Mouse (Mus musculus): ENCODE data around the gene Exosc5. TPM values are rescaled to one million over a fixed set of nuclear protein-coding genes. Genes with fewer than 3 reads are reported as not detected.

The Exosc5 gene
- polyA plus RNA-seq, 1 experiment from 2014 or later: 78.7 TPM

DNA sequence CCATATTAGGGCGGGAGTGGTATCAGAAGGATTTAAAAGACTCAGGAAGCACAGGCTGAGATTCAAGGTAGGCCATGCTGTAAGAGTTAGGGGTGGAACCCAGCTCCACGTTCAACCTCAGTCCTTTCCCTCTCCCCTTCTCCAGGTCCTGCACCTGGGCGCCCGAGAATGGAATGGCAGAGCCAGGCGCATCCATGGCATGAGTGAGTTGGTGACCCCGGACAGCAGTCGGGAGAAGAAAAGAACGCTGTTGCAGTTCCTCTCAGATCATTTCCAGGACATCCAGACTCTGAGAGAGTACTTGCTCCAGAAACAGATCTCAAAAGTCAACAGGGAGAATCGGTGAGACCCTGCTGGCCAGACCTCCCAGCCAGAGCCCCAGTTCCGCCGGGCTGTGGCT lies 38.2 kb upstream of the Exosc5 start:
- Histone ChIP-seq H3K9ac (no peak overlapping the region), H3K4me1 (peaks cover 4% of the 10 kb centered on the region), H3K36me3 (peaks cover 4% of the 10 kb centered on the region; the same call in 1 of the 2 replicates), H3K27me3 (no peaks in the 10 kb centered on the region), H3K27ac (no peak overlapping the region), H3K4me3 (no peak overlapping the region), H3K9me3 (no peaks in the 10 kb centered on the region), H3K4me2 (no peak overlapping the region)
- no peak for ATAC-seq (ENCODE audit: borderline replicate concordance, extremely low read depth, low FRiP score, low TSS enrichment)
- 94% methylated on average over 11 of the region's 11 CpGs for WGBS

DNA sequence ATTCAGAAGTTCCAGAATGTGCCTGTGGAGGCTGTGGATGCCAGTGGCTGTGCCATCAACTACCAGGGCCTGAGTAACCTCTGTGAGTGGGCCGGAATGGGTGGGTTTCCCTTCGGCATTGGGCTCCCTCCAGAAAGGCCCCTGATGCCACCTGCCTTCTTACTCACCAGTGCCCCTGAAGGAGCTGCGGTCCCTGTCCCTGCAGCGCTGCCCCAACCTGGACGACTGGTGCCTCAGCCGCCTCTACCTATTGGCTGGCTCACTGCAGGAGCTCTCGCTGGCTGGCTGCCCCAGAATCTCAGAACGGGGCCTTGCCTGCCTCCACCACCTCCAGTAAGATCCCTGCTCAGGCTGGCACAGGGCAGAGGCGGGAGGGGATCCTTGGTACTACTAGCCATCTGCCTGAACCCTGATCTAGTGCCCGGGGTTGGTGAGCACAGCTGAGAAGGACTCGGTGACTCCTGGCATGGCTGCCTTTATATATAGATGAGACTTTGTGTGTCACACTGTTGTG lies 35.0 kb upstream of the Exosc5 start:
- 89% methylated on average over 11 of the region's 11 CpGs for WGBS
- H3K27me3 ChIP-seq: no peaks in the 10 kb centered on the region
- H3K9ac ChIP-seq: no peak overlapping the region
- H3K27ac ChIP-seq: no peak overlapping the region
- H3K4me2 ChIP-seq: no peak overlapping the region
- H3K4me1 ChIP-seq: peaks cover 29% of the 10 kb centered on the region
- H3K9me3 ChIP-seq: no peaks in the 10 kb centered on the region
- peaks cover 4% of the 10 kb centered on the region; the same call in 1 of the 2 replicates for H3K36me3 ChIP-seq
- ATAC-seq (ENCODE audit: borderline replicate concordance, extremely low read depth, low FRiP score, low TSS enrichment): no peak
- no peak overlapping the region for H3K4me3 ChIP-seq

DNA sequence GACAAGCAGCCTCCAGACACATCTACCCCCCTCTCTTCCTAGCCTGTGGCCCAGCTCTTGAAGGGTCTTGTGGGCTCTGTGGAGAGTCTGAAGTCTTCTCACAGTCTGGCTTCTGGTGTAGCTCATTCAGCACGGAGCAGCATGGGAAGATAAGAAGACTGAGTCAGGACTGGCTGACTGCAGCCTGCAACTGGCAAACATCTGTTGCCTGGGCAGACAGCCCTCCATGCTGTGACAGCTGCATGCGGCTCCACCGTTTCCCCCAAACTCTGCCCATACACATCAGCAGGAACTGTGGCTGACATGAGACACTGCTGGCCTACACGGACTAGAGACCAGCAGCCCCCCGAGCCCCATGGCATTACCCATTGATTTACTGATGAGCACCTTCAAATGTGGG lies 34.1 kb upstream of the Exosc5 start:
- Histone ChIP-seq H3K27me3 (no peaks in the 10 kb centered on the region), H3K4me3 (no peak overlapping the region), H3K36me3 (peaks cover 4% of the 10 kb centered on the region; the same call in 1 of the 2 replicates), H3K9me3 (no peaks in the 10 kb centered on the region), H3K4me1 (peaks cover 28% of the 10 kb centered on the region), H3K9ac (no peak overlapping the region), H3K27ac (0 out of 2 replicates have a peak overlapping the region, but pooled peaks have one; percentile 43), H3K4me2 (no peak overlapping the region)
- WGBS: 63% methylated on average over 5 of the region's 5 CpGs
- no peak; the same call in 1 of the 2 replicates for ATAC-seq (ENCODE audit: borderline replicate concordance, extremely low read depth, low FRiP score, low TSS enrichment)

DNA sequence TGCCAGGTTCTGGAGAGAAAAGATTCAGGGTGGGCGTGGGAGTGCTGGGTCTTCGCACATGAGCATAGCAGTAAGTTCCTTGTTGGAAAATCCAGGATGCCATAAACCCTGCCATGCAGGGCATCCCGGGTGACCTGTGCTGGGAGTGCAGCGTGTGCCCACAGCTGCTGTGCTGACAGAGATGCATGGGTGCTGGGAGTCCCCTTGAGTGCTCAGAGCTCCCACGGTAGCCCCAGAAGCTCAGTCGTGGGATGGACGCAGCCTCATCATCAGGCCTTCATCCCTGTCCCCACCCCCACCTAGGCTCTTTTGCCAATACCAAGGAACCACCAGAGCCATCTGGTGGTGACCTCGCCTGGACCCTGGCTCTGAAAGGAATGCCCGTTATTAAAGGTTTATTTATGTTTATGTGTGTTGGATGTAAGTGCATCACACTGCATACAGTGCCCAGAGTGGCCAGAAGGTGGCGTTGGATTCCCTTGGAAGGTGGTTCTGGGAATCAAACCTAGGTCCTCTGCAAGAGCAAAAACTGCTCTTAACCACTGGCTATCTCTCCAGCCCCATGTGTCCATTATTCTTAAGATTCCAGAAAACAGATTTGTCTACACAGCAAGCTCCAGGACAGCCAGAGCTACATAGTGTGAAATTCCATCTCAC lies 33.2 kb upstream of the Exosc5 start:
- Histone ChIP-seq H3K4me3 (no peak overlapping the region), H3K9ac (no peak overlapping the region), H3K36me3 (peaks cover 4% of the 10 kb centered on the region; the same call in 1 of the 2 replicates), H3K4me2 (no peak overlapping the region), H3K27ac (peak overlapping the region; percentile 74; the same call in 1 of the 2 replicates), H3K9me3 (no peaks in the 10 kb centered on the region), H3K4me1 (peaks cover 28% of the 10 kb centered on the region), H3K27me3 (no peaks in the 10 kb centered on the region)
- no peak for ATAC-seq (ENCODE audit: borderline replicate concordance, extremely low read depth, low FRiP score, low TSS enrichment)
- 75% methylated on average over 10 of the region's 10 CpGs for WGBS

DNA sequence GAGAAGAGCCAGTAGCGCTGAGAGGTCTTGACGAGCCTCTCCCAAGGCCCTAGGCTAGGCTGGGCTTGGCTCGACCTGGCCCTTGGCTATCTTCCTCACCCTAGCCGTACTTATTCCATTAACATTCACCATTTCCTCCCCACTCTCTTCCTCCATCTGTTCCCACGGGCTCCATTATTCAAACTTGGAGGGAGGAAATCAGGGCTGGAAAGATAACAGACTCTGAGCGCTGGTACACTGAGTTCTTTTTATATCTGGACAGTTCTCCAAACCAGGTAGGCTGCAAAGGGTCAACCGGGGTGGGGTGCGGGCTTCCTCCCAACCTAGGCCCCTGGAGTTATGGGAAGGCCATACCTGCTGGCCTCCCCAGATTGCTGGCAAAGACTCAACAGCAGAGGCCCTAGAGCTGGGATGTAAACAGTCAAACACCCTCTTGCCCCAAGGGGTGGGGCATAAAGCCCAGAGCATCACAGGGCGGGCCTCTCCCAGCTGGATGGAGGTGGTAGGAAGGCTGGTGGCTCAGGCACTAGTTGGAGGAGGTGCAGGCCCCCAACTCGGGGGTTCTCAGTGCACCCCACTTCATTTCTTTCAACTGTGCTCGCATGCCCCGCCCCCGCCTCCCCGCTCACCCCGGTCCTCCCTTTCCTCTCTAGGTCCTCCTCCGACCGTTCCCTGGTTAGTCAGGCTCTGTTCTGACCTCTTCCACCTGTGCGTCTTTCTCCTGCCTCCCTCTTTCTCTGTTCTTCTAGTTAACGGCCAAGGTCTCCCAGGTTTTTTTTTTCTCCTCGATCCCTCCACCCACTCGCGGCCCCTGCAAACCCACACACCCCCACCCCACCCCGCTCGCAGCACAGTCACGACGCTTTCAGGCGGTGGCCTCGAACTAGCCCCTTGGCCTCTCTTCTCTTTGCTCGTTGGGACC lies 32.2 kb upstream of the Exosc5 start, which contains the start of gene B3gnt8:
Gene B3gnt8, plus strand, starts transcription at position 146 of the 922 bp plus-strand sequence.
- Histone ChIP-seq H3K27me3 (no peaks in the 10 kb centered on the region), H3K4me1 (peaks cover 28% of the 10 kb centered on the region), H3K9ac (peak within 1 kb of the TSS; percentile 46), H3K9me3 (no peaks in the 10 kb centered on the region), H3K27ac (peak within 1 kb of the TSS; percentile 74), H3K4me2 (peak within 1 kb of the TSS; percentile 91), H3K36me3 (peaks cover 4% of the 10 kb centered on the region; the same call in 1 of the 2 replicates), H3K4me3 (peak within 1 kb of the TSS; percentile 45)
- ATAC-seq (ENCODE audit: borderline replicate concordance, extremely low read depth, low FRiP score, low TSS enrichment): peak; percentile 32; the same call in 1 of the 2 replicates
- 9% methylated on average over 29 of the region's 29 CpGs for WGBS

DNA sequence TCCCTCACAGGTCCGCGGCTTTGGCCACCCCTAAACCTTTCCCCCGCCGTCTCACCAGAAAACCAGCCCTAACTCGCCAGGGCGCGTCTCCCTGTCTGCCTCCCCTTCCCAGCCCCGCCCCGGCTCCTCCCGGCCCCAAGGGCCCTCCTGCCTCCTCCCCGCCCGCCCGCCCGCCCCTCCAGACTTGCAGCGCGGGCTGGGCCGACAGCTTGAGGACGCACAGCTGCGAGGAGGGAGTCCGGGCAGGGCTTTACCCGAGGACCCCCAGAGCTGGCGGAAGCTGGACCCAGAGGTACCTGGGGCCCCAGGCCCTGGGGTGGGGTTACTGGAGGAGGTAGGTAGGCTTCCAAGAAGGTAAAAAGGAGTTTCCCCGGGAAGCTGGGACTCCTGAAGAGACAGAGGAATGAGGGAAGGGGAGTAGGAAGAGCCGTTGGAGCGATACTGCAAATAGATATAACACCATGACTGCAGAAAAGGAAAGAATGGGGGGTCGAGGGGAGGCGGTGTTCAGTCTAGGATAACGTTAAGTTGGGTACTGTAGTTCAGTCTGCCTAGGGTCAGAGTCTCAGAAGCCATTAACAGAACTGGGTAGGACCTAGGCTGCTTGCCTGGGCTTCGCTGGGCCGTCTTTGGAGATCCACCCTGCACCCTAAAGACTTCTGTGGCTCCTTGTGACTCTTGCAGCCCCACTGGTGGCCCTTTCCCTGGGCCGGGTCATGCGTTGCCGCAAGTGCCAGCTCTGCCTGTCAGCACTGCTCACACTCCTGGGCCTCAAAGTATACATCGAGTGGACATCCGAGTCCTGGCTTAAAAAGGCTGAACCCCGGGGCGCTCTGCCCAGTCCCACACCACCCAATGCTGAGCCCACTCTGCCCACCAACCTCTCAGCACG lies 31.3 kb upstream of the Exosc5 start:
- Histone ChIP-seq H3K4me2 (peak overlapping the region; percentile 91), H3K36me3 (no peaks in the 10 kb centered on the region; the same call in 1 of the 2 replicates), H3K27ac (peak overlapping the region; percentile 74), H3K27me3 (no peaks in the 10 kb centered on the region), H3K4me1 (peaks cover 28% of the 10 kb centered on the region), H3K9me3 (no peaks in the 10 kb centered on the region), H3K9ac (peak overlapping the region; percentile 46), H3K4me3 (peak overlapping the region; percentile 45)
- ATAC-seq (ENCODE audit: borderline replicate concordance, extremely low read depth, low FRiP score, low TSS enrichment): peak; percentile 87
- WGBS: 10% methylated on average over 38 of the region's 38 CpGs

DNA sequence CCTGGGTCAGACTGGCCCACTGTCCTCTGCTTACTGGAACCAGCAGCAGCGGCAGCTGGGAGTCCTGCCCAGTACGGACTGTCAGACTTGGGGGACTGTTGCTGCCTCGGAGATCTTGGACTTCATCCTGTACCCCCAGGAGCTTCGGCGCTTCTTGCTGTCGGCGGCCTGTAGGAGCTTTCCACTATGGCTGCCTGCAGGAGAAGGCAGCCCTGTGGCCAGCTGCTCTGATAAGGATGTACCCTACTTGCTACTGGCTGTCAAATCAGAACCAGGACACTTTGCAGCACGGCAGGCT lies 30.7 kb upstream of the Exosc5 start:
- no peak overlapping the region for H3K27ac ChIP-seq
- peak overlapping the region; percentile 45 for H3K4me3 ChIP-seq
- peak overlapping the region; percentile 91 for H3K4me2 ChIP-seq
- H3K27me3 ChIP-seq: no peaks in the 10 kb centered on the region
- ATAC-seq (ENCODE audit: borderline replicate concordance, extremely low read depth, low FRiP score, low TSS enrichment): no peak
- no peaks in the 10 kb centered on the region for H3K9me3 ChIP-seq
- H3K9ac ChIP-seq: peak overlapping the region; percentile 46
- H3K4me1 ChIP-seq: peaks cover 28% of the 10 kb centered on the region
- WGBS: 42% methylated on average over 8 of the region's 8 CpGs
- H3K36me3 ChIP-seq: peaks cover 3% of the 10 kb centered on the region; the same call in 1 of the 2 replicates

DNA sequence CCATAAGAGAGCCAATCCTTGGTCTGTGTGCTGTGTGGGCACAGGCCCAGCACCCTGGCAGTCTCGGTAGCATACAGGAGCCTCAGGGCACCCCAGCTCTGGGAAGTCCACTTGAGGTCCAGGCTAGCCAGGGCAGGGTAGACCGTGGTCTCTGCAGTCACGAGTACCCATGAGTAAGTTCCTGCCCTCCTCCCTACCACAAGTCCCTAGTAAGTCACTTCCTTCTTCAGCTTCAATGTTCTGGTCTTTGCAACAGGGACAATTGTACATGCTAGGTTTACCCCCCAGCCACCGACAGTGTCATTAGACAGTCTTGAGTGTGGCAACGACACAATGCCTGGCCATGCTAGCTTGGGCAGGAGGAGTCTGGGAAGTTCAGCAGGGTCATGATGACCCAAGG lies 26.3 kb upstream of the Exosc5 start:
- no peaks in the 10 kb centered on the region for H3K9me3 ChIP-seq
- H3K36me3 ChIP-seq: peaks cover 3% of the 10 kb centered on the region; the same call in 1 of the 2 replicates
- no peak overlapping the region for H3K4me2 ChIP-seq
- H3K4me1 ChIP-seq: peaks cover 13% of the 10 kb centered on the region
- H3K27ac ChIP-seq: no peak overlapping the region
- no peak overlapping the region for H3K9ac ChIP-seq
- no peak for ATAC-seq (ENCODE audit: borderline replicate concordance, extremely low read depth, low FRiP score, low TSS enrichment)
- no peaks in the 10 kb centered on the region for H3K27me3 ChIP-seq
- H3K4me3 ChIP-seq: no peak overlapping the region
- WGBS: 86% methylated on average over 5 of the region's 5 CpGs

DNA sequence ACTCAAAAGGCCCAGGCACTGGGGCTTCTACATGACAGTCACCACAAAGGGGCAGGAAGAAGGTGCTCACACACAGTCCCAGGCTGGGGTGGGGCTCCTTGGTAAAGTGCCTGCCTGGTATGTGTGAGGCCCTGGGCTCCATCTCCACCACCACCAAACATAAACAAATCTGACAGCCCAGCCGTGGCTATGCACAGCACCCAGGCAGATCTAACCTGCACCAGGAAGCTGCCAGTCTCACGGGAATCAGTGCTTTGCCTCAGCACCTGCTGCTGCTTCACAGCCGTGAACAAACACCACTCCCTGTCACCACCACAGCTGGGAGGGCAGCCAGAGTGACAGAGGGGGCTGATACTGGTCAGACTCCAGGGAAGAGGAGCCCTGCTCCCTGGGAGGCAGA lies 22.6 kb upstream of the Exosc5 start:
- H3K9me3 ChIP-seq: no peaks in the 10 kb centered on the region
- H3K4me1 ChIP-seq: no peaks in the 10 kb centered on the region
- no peaks in the 10 kb centered on the region for H3K27me3 ChIP-seq
- H3K4me2 ChIP-seq: no peak overlapping the region
- no peak overlapping the region for H3K4me3 ChIP-seq
- 26% methylated on average over 3 of the region's 3 CpGs for WGBS
- H3K36me3 ChIP-seq: peaks cover 3% of the 10 kb centered on the region; the same call in 1 of the 2 replicates
- H3K9ac ChIP-seq: no peak overlapping the region
- no peak overlapping the region for H3K27ac ChIP-seq
- ATAC-seq (ENCODE audit: borderline replicate concordance, extremely low read depth, low FRiP score, low TSS enrichment): no peak

DNA sequence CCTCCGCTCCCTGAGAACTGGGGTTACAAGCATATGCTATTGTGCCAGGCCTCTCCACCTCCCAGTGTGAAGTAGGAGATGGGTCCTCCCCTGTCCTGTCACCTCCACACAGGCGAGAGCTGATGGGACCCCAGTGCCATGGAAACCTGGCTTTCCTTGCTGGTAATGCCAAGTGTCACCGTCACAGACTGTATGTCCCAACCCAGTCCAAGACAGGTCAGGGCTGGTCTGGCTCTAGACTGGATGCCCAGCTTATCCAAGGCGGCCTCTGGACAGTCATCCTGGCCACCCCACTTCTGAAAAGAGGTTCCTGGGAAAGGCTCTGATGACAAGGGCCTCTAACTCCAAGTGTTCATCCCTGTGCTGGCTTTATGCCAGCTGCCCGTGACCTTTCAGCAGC lies 21.9 kb upstream of the Exosc5 start:
- WGBS: 81% methylated on average over 5 of the region's 5 CpGs
- H3K27ac ChIP-seq: no peak overlapping the region
- no peaks in the 10 kb centered on the region for H3K4me1 ChIP-seq
- no peak for ATAC-seq (ENCODE audit: borderline replicate concordance, extremely low read depth, low FRiP score, low TSS enrichment)
- peaks cover 3% of the 10 kb centered on the region; the same call in 1 of the 2 replicates for H3K36me3 ChIP-seq
- H3K27me3 ChIP-seq: no peaks in the 10 kb centered on the region
- H3K9me3 ChIP-seq: no peaks in the 10 kb centered on the region
- no peak overlapping the region for H3K4me2 ChIP-seq
- no peak overlapping the region for H3K4me3 ChIP-seq
- H3K9ac ChIP-seq: no peak overlapping the region

DNA sequence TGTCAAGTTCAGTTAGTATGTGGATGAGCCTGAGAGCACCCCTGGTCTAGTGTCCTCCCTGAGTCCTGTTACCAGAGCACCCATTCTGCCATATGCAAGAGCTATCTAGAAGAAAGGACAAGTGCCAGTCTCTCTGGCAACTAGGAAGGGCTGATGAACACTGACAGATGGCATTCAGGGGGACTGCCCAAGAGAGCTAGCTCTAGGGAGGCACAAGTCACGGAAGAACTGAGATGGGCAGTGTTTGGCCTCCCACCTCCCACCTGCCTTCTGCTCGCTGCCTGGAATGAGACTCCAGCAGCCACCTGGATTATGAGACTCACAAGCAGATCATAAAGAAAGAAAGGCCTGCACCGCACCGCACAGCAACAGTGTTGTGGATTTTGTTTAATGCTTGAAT lies 19.2 kb upstream of the Exosc5 start:
- ATAC-seq (ENCODE audit: borderline replicate concordance, extremely low read depth, low FRiP score, low TSS enrichment): no peak

More for the DNA sequence above, 19.2 kb upstream of the Exosc5 start:
- Histone ChIP-seq H3K9me3 (no peaks in the 10 kb centered on the region), H3K36me3 (no peaks in the 10 kb centered on the region), H3K27me3 (no peaks in the 10 kb centered on the region), H3K27ac (no peak overlapping the region), H3K4me1 (no peaks in the 10 kb centered on the region), H3K4me3 (no peak overlapping the region), H3K4me2 (no peak overlapping the region), H3K9ac (no peak overlapping the region)
- WGBS: 87% methylated on average over 4 of the region's 4 CpGs

Measured in lung, embryonic 15.5 days (tissue).